Mouse (Mus musculus) heart, adult 2 months (tissue): ENCODE measurements at regions not wholly inside any gene's neighbourhood (a gene's known extent, or its start where the extent isn't known, plus 50 kb on each side); places are given as distances from the start of the nearest gene placed in this dataset.

ENCODE experiments used
- DNase-seq, 2 experiments: peaks; one replicate each; pipeline ENCODE4 v3.0.0; 2021
- H3K27ac ChIP-seq: fragments of 200-600 bp; 2 replicates; pipeline ENCODE4 v1.8.1; 2022
- H3K27me3 ChIP-seq: fragments of 200-500 bp; 2 replicates; pipeline ENCODE4 v1.6.1; 2012; ENCODE audit warnings: mild to moderate bottlenecking, low read length, inconsistent platforms, mixed read lengths; ENCODE audit not compliant: control insufficient read depth, insufficient read depth
- H3K36me3 ChIP-seq: fragments of 200-500 bp; 2 replicates; pipeline ENCODE4 v1.6.1; 2012; ENCODE audit warnings: low read length, inconsistent platforms; ENCODE audit not compliant: control insufficient read depth, insufficient read depth
- H3K4me1 ChIP-seq: fragments of 200-500 bp; 2 replicates; pipeline ENCODE4 v1.6.1; 2011; ENCODE audit warnings: low read length; ENCODE audit not compliant: control insufficient read depth, insufficient read depth
- H3K4me3 ChIP-seq: fragments of 200-600 bp; 2 replicates; pipeline ENCODE4 v1.8.1; 2022
- H3K79me2 ChIP-seq: fragments of 200-500 bp; replicated peaks from 2 replicates; pipeline ENCODE4 v1.6.1; 2012; ENCODE audit warnings: mild to moderate bottlenecking, inconsistent platforms, low read length, moderate library complexity, mixed read lengths; ENCODE audit not compliant: control insufficient read depth, insufficient read depth
- H3K9ac ChIP-seq: fragments of 200-500 bp; 2 replicates; pipeline ENCODE4 v1.6.1; 2012; ENCODE audit warnings: low read depth, mild to moderate bottlenecking, control low read depth, inconsistent platforms, low read length, mixed read lengths
- CTCF ChIP-seq: fragments of 200-600 bp; IDR thresholded peaks from 2 replicates; pipeline ENCODE4 v1.8.1; 2022; ENCODE audit warnings: antibody characterized with exemption, mild to moderate bottlenecking, moderate library complexity
- EP300 ChIP-seq: fragments of 200-500 bp; IDR thresholded peaks from 2 replicates; pipeline ENCODE4 v1.6.1; 2011; ENCODE audit warnings: low read depth, low read length, control low read depth; ENCODE audit not compliant: insufficient read depth
- POLR2A ChIP-seq: fragments of 200-500 bp; IDR thresholded peaks from 2 replicates; pipeline ENCODE4 v1.6.1; 2011; ENCODE audit warnings: mild to moderate bottlenecking, low read depth, low read length, control low read depth; ENCODE audit not compliant: insufficient read depth
- WGBS: fragments of 180-500 bp; shearing (Covaris S2); methylation state at CpG from one replicate; pipeline ENCODE4 v1.1.7; 2018; 5-methylcytosine and 5-hydroxymethylcytosine counted together
- intact Hi-C: fragments of 180-260 bp; cut with DNase I; formaldehyde crosslinking; loops from one replicate; pipeline ENCODE4 v1.15.1; 2025

- H3K4me3 ChIP-seq: no peak overlapping the region
- no peak overlapping the region for H3K9ac ChIP-seq
- no peaks in the 10 kb centered on the region for H3K27me3 ChIP-seq
- no peaks in the 10 kb centered on the region for H3K36me3 ChIP-seq
- intact Hi-C loops: no loop called here
- no peaks in the 10 kb centered on the region for H3K79me2 ChIP-seq
- 47% methylated on average over 4 of the region's 4 CpGs for WGBS
- no peaks in the 10 kb centered on the region for H3K4me1 ChIP-seq
- no peak for DNase-seq
- no peak for TF ChIP-seq CTCF
- no peak for TF ChIP-seq POLR2A
- no peak for TF ChIP-seq EP300
- no peak overlapping the region for H3K27ac ChIP-seq
Observed at GRCm38 (mm10) chr16:76591956-76592768, 218.5 kb upstream of the Nrip1 start.

GRCm38 (mm10) chr16:76589791-76590190 is 216.2 kb upstream of the Nrip1 start:
- no peaks in the 10 kb centered on the region for H3K4me1 ChIP-seq
- no peak for DNase-seq
- WGBS: 61% methylated on average over 2 of the region's 2 CpGs
- intact Hi-C loops: no loop called here
- H3K9ac ChIP-seq: no peak overlapping the region
- no peak overlapping the region for H3K4me3 ChIP-seq
- H3K27me3 ChIP-seq: no peaks in the 10 kb centered on the region
- no peaks in the 10 kb centered on the region for H3K36me3 ChIP-seq
- no peak for TF ChIP-seq CTCF
- no peak for TF ChIP-seq EP300
- TF ChIP-seq POLR2A: no peak
- H3K79me2 ChIP-seq: no peaks in the 10 kb centered on the region
- H3K27ac ChIP-seq: no peak overlapping the region

GRCm38 (mm10) chr16:76577206-76577605 is 203.6 kb upstream of the Nrip1 start:
- TF ChIP-seq POLR2A (no peak), EP300 (no peak), CTCF (no peak)
- Histone ChIP-seq H3K27ac (no peak overlapping the region), H3K4me3 (no peak overlapping the region), H3K79me2 (no peaks in the 10 kb centered on the region), H3K27me3 (no peaks in the 10 kb centered on the region), H3K9ac (no peak overlapping the region), H3K36me3 (no peaks in the 10 kb centered on the region), H3K4me1 (no peaks in the 10 kb centered on the region)
- intact Hi-C loops: no loop called here
- no peak for DNase-seq
- WGBS: 89% methylated on average over 2 of the region's 2 CpGs

GRCm38 (mm10) chr16:76575281-76575680 is 201.7 kb upstream of the Nrip1 start:
- no peak for TF ChIP-seq CTCF
- TF ChIP-seq POLR2A: no peak
- no peak for TF ChIP-seq EP300
- H3K27ac ChIP-seq: no peak overlapping the region
- H3K36me3 ChIP-seq: no peaks in the 10 kb centered on the region
- H3K9ac ChIP-seq: no peak overlapping the region
- WGBS: 77% methylated on average over 3 of the region's 3 CpGs
- intact Hi-C loops: no loop called here
- no peak overlapping the region for H3K4me3 ChIP-seq
- no peak for DNase-seq
- no peaks in the 10 kb centered on the region for H3K4me1 ChIP-seq
- H3K27me3 ChIP-seq: no peaks in the 10 kb centered on the region
- H3K79me2 ChIP-seq: no peaks in the 10 kb centered on the region

- H3K4me1 ChIP-seq: no peaks in the 10 kb centered on the region
- intact Hi-C loops: no loop called here
- no peak overlapping the region for H3K9ac ChIP-seq
- 25% methylated on average over 11 of the region's 11 CpGs for WGBS
- TF ChIP-seq POLR2A (no peak), CTCF (no peak), EP300 (no peak)
- H3K27ac ChIP-seq: no peak overlapping the region
- DNase-seq: no peak
- no peaks in the 10 kb centered on the region for H3K79me2 ChIP-seq
- no peaks in the 10 kb centered on the region for H3K36me3 ChIP-seq
- no peaks in the 10 kb centered on the region for H3K27me3 ChIP-seq
- no peak overlapping the region for H3K4me3 ChIP-seq
Observed at GRCm38 (mm10) chr16:76566220-76566619, 192.6 kb upstream of the Nrip1 start.

GRCm38 (mm10) chr16:76554846-76555245 is 181.2 kb upstream of the Nrip1 start:
- intact Hi-C loops: no loop called here
- Histone ChIP-seq H3K27ac (no peak overlapping the region), H3K79me2 (no peaks in the 10 kb centered on the region), H3K9ac (no peak overlapping the region), H3K27me3 (no peaks in the 10 kb centered on the region), H3K4me1 (no peaks in the 10 kb centered on the region), H3K4me3 (no peak overlapping the region), H3K36me3 (no peaks in the 10 kb centered on the region)
- no peak for DNase-seq
- WGBS: 76% methylated on average over 4 of the region's 4 CpGs
- TF ChIP-seq EP300 (no peak), CTCF (peak; percentile 28), POLR2A (no peak)
